Mouse (Mus musculus) macrophage (primary cell): ENCODE data around the gene Actr6. TPM values are rescaled to one million over a fixed set of nuclear protein-coding genes. Genes with fewer than 3 reads are reported as not detected.
A peak's percentile ranks its signal among the peaks of the same experiment; 100 is the strongest.
"Not testable (repeated sequence)": the region's sequence is repeated elsewhere in the genome, so short reads cannot be mapped to it uniquely, and the experiment has no call there.

ENCODE experiments used
- H3K27ac ChIP-seq: fragments of 350-480 bp; formaldehyde crosslinking; 2 replicates; pipeline ENCODE4 v1.9.0; 2021
- H3K36me3 ChIP-seq: fragments of 350-480 bp; formaldehyde crosslinking; 2 replicates; pipeline ENCODE4 v1.9.0; 2021; ENCODE audit errors: inconsistent target
- H3K4me3 ChIP-seq: fragments of 350-480 bp; formaldehyde crosslinking; 2 replicates; pipeline ENCODE4 v1.9.0; 2021; ENCODE audit errors: inconsistent target
- H3K79me2 ChIP-seq: fragments of 350-480 bp; formaldehyde crosslinking; 2 replicates; pipeline ENCODE4 v1.9.0; 2021; ENCODE audit errors: inconsistent target
- WGBS: methylation state at CpG from one replicate; pipeline ENCODE4 v1.1.7; 2026; ENCODE audit warnings: inconsistent platforms; ENCODE audit not compliant: missing documents; 5-methylcytosine and 5-hydroxymethylcytosine counted together
- polyA plus RNA-seq: library from polyadenylated mRNA; stranded (reverse); fragments of 250-400 nt; gene quantifications from 3 replicates; pipeline ENCODE4 v1.2.4, GENCODE M21; 2018; ENCODE audit warnings: inconsistent platforms

Gene Actr6
- polyA plus RNA-seq, 1 experiment from 2014 or later = 14.2 TPM

DNA sequence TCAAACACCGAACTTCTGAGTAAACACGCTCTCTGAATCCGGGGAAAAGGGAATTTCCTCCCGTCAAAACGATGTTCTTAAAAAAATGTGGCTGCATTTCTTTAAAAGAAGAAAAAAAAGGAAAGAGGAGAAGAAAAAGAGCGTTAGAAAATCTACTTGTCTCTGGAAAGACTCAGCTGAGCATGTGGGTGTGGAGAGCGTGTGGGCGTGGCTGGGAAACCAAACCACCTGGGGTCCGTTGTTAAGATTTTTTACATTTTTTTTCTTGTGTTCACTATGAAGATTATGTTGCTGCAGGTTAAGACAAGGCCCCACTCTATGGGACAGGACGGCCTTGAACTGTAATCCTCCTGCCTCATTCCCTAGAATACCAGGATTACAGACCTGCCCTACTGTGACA, 17.2 kb downstream of the Actr6 start:
- 92% methylated on average over 10 of the region's 10 CpGs for WGBS
- Histone ChIP-seq H3K4me3 (no peak overlapping the region), H3K36me3 (peaks cover 40% of the 10 kb centered on the region; the same call in 1 of the 2 replicates), H3K79me2 (no peaks in the 10 kb centered on the region), H3K27ac (no peak overlapping the region)

DNA sequence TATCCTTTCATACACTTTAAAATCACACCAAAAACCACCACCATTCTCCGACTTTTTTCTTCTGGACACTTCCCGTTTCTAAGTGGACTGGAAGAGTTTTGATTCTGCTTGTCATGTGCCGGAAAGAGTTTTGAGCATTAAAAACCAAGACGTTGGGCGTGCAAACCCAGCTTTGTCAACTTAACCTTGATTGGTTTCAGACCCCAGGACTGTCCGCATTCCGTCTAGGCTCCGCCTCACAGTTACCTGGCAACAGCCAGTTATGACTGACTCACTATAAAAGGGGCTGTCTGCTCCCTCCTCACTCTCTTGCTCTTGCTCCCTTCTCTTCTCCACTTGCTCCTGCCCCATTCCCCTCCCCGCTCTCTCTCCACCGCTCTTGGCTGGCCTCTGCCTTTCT, 23.4 kb downstream of the Actr6 start:
- Histone ChIP-seq H3K36me3 (peaks cover 16% of the 10 kb centered on the region; the same call in 1 of the 2 replicates), H3K27ac (peak overlapping the region; percentile 28), H3K79me2 (no peaks in the 10 kb centered on the region), H3K4me3 (no peak overlapping the region)
- 33% methylated on average over 10 of the region's 10 CpGs for WGBS

DNA sequence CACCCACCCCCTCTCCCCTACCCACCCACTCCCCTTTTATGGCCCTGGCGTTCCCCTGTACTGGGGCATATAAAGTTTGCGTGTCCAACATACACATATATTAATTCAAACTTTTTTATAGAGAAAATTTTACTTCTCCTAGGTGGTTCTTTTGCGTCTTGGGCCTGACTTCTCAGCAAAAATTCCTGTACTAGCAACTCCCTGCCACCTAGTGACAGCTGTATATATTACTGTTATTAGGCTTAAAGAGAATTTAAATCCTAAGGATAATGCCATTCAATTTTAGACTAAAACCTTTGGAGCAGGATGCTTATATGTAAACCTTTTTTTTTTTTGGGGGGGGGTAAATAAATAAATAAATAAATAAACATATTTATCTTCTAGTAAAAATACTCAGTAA, 24.7 kb downstream of the Actr6 start:
- Histone ChIP-seq H3K27ac (no peak overlapping the region), H3K4me3 (no peak overlapping the region), H3K79me2 (no peaks in the 10 kb centered on the region), H3K36me3 (0 out of 2 replicates have a peak, but pooled peaks cover 2% of the 10 kb centered on the region)
- WGBS = 93% methylated on average over 3 of the region's 3 CpGs

DNA sequence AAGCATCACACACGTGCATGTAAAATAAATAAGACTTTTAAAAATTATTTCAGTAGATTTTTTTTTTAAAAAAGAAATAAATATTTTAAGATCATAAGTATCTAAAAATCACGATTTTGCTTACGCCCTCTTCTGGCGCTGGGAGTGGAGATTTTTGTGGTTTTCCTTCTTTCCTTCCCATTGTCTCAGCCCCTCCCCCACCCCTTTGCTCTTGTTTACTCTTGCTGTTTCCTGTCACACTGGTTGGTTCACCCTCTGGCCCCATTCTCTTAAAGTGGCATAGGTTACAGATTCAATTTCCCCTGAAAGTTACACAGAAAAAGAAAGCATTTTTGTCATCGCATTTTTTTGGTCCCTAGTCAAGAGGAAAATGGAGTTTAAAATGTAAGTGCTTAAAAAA, 29.1 kb downstream of the Actr6 start:
- no peak overlapping the region for H3K4me3 ChIP-seq
- 16% methylated on average over 5 of the region's 5 CpGs for WGBS
- H3K36me3 ChIP-seq = no peaks in the 10 kb centered on the region
- peak overlapping the region; percentile 71 for H3K27ac ChIP-seq
- no peaks in the 10 kb centered on the region for H3K79me2 ChIP-seq

DNA sequence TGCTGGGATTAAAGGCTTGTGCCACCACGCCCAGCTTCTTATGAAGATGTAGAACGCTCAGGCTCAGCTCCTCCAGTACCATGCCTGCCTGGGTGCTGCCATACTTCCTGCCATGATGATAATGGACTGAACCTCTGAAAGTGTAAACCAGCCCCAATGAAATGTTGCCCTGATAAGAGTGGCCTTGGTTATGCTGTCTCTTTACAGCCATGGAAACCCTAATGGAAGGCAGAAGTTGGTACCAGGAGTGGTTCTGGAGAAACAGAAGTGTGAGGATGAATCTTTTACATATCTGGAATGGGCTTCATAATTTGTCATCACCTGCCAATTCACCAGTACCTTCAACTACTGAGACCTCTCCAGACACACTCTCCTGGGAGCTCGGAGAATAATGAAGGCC, 34.1 kb downstream of the Actr6 start:
- 100% methylated on average over 3 of the region's 3 CpGs for WGBS
- H3K27ac ChIP-seq = no peak overlapping the region
- no peak overlapping the region for H3K4me3 ChIP-seq
- no peaks in the 10 kb centered on the region for H3K36me3 ChIP-seq
- no peaks in the 10 kb centered on the region for H3K79me2 ChIP-seq

DNA sequence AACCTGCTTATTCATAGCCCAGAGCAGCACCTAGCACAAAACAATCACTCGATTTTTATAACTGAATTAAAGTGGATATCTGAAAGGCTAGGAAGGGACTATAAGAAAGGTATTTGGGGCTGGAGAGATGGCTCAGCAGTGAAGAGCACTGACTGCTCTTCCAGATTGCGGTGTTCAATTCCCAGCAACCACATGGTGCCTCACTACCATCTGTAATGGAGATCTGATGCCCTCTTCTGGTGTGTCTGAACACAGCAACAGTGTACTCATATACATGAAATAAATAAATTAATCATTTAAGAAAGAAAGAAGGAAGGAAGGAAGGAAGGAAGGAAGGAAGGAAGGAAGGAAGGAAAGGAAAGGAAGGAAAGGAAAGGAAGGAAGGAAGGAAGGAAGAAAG, 35.8 kb downstream of the Actr6 start:
- not testable (repeated sequence) for H3K27ac ChIP-seq, H3K79me2 ChIP-seq, H3K36me3 ChIP-seq, H3K4me3 ChIP-seq
- 96% methylated on average over 2 of the region's 2 CpGs for WGBS

DNA sequence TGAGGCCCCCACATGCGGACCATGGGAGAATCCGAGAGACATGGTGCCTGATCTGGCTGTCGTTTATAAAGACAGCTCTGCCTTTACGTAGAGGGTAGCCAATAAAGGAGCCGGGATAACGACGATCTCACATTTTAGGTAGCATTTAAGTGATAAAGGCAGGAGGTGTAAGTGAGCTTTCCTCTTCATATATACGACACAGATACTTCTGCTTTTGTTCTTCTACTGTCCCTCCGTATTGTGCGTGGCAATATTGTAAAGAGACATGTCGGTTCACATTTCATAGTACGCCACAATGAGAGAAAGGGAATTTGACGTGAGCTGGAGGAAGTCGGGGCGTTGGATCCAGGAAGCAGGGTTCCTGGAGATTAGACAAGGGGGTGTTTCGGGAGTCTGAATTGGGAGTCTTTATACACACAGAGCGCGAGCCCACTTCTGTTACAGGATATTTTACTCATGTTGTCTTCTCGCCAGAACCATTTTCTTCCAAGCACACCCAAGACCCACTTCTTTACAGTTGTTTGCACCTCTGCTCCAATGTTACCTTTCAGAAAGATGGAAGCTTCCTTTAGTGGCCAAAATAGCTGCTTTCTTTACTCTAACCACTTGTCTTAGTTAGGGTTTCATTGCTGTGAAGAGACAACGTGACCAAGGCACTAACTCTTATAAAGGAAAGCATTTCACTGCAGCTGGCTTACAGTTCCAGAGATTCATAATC, 36.7 kb downstream of the Actr6 start:
- Histone ChIP-seq H3K27ac (no peak overlapping the region), H3K79me2 (no peaks in the 10 kb centered on the region), H3K4me3 (no peak overlapping the region), H3K36me3 (no peaks in the 10 kb centered on the region)
- 36% methylated on average over 20 of the region's 20 CpGs for WGBS

DNA sequence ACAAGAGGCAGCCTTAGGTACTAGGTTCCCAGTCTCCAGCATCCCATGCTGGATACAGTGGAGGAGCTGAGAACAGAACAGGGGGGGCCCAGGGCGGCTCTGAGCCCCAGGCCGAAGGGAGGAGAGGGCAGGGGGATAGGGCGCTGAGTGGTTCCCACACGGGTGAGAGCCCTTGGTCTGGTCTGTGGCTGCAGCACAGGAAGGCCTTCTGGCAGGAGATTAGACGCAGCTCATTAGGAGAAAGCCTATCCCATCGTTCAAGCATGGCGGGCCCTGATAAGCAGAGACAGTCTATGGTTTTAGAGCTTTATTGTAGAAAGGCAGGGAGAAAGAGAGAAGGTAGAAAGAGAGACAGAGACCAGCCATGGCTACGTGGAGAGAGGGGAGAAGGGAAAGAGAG, 42.1 kb downstream of the Actr6 start:
- 87% methylated on average over 8 of the region's 8 CpGs for WGBS
- H3K79me2 ChIP-seq = peaks cover 7% of the 10 kb centered on the region
- H3K4me3 ChIP-seq = no peak overlapping the region

DNA sequence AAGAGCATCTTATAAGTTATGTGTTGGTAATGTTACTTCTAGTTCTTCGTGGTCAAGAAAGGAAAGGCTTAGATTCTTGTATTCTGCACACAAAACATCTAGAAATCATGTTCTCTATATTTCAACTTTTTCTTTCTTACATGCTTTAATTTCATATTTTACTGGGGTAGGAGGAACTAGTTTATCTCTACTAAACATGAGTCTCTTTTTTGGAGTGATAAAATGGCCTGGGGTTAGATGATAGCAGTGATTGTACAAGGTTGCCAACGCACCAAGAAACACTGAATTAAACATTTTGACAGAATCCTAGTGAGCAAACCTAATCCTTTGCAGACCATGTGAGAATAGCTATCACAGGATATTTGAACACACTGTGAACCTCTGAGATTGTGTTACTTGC, 44.6 kb downstream of the Actr6 start:
- 34% methylated on average over 2 of the region's 2 CpGs for WGBS
- no peak overlapping the region for H3K27ac ChIP-seq

More for the DNA sequence above, 42.1 kb downstream of the Actr6 start:
- no peak overlapping the region for H3K27ac ChIP-seq
- H3K36me3 ChIP-seq = no peaks in the 10 kb centered on the region

DNA sequence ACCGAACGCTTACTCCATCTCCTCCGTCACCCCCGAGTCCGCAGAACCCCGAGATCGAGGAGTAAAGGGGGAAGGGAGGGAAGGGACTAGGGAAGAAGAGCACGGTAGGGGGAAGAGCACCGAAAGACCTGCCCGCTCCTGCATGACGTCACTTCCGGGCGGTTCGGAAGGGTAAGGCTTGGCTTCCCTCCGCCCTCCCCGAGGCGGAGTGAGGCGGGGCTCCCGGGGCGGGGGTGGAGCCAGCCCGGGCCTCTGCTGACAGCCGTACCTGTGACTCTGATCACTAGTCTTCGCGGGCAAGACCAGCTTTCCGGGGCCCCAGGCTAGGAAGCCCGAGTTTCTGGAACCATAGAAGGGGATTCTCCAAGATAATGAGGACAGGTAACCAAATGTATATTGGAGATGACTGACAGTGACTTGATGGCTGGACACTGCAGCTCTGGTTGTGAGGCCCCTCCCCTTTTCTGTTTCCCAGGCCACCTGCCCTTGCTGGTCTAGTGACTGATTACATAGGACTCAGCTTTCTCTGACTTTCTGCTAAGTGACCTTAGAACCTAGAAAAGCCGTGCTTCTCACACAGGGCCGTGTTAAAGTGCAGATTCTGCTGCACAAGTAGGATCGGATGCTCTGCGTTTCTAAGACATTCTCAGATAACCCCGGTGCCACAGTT, 45.8 kb downstream of the Actr6 start, which contains the start of gene Scyl2:
Scyl2 (minus strand) TSS at position 147 of the 670 bp plus-strand sequence.
- H3K36me3 ChIP-seq = no peaks in the 10 kb centered on the region
- WGBS = 9% methylated on average over 31 of the region's 31 CpGs
- no peak within 1 kb of the TSS for H3K27ac ChIP-seq
- H3K4me3 ChIP-seq = peak within 1 kb of the TSS; percentile 60
- peaks cover 44% of the 10 kb centered on the region for H3K79me2 ChIP-seq

More for the DNA sequence above, 44.6 kb downstream of the Actr6 start:
- Histone ChIP-seq H3K79me2 (peaks cover 33% of the 10 kb centered on the region), H3K4me3 (no peak overlapping the region), H3K36me3 (no peaks in the 10 kb centered on the region)

DNA sequence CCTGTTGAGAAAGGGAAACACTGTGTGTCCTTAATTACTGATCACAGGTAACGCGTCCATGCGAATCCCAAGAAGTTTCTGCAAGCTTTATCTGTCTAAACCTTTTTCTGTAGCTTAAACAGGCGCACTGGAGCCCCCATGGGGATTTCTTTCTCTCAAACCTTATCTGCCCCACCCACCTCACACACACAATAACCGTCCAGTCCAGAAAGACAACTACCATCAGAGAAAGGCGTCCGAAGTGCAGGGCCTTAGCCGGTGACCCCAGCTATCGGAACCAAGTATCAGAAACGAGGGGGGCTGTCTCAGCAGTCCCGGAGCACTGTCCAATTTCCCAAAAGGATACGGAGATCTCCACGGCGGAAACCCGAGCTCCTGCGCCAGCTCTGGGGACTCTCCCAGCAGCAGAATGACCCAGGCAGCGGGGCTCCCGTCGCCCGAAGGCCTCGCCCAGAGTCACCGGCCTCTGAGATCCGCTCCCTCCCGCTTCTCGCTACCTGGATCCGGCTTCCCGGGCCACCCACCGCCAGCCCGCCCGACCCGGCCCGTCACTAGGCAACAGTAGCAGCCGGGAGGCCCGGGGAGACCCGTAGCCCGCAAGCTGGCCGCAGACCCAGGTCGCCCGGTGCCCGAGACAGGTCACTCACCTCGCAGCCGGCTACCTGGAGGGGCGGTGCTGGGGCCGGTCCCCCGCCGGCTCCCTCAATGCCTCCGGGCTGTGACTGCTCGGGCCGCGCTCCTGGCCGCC, 46.5 kb downstream of the Actr6 start:
- no peak overlapping the region for H3K27ac ChIP-seq
- H3K36me3 ChIP-seq = no peaks in the 10 kb centered on the region
- peak overlapping the region; percentile 60 for H3K4me3 ChIP-seq
- 5% methylated on average over 34 of the region's 51 CpGs for WGBS
- H3K79me2 ChIP-seq = peaks cover 51% of the 10 kb centered on the region

DNA sequence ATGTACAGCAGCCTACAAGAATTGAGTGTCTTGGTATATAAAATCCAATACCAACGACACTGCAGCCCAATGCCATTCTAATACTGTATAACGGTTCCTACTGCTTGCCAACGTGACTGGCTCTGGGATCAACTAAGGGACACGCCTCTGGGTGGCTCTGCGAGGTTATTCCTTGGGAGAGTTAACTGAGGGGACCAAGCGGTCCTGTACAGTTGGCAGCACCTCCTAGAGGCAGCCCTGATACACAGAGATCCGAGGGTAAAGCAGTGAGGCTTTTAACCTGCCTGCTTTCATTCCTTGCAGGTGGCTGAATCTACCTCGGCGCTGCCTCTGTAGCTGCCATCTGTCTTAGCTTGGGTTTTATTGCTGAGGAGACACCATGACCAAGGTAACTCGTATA, 49.1 kb downstream of the Actr6 start:
- peaks cover 77% of the 10 kb centered on the region for H3K79me2 ChIP-seq
- H3K36me3 ChIP-seq = no peaks in the 10 kb centered on the region
- H3K27ac ChIP-seq = no peak overlapping the region
- WGBS = 90% methylated on average over 10 of the region's 10 CpGs
- H3K4me3 ChIP-seq = no peak overlapping the region

DNA sequence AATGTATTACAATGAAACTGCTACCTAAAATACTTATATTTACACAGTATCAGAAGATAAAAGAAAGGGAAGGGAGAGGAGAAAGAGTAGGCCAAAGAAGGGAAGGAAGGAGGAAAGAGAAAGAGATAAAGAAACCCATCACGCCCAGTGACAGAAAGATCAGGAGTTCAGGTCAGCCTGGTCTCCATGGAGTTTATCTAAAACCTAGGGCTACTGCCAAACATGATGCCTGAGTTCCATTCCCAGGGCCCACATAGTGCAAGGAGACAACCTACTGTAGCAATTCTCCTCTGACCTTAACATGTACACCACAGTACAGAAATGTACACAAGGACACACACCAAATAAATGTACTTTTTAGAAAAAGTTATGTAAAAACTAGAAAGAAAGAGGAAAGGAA, 49.9 kb downstream of the Actr6 start:
- no peak overlapping the region for H3K4me3 ChIP-seq
- peaks cover 85% of the 10 kb centered on the region for H3K79me2 ChIP-seq
- no peaks in the 10 kb centered on the region for H3K36me3 ChIP-seq
- H3K27ac ChIP-seq = no peak overlapping the region
- 100% methylated on average over 1 of the region's 1 CpGs for WGBS

DNA sequence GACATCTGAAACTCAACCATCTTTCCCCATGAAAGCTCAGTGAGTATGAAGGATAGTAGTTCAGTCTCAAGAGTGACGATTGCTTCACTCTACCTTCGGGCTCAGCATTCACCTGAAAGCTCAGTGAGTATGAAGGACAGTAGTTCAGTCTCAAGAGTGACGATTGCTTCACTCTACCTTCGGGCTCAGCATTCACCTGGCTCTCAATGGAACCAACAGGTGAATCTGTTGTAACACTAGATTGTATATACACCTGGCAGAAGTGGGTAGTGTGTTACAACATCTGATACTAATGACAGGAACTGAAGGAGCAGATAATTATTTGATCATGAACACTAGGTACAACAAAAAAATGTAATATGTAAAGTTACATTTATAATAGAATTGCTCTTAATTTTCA, 50.4 kb downstream of the Actr6 start:
- no peak overlapping the region for H3K27ac ChIP-seq
- WGBS = 95% methylated on average over 4 of the region's 4 CpGs
- H3K36me3 ChIP-seq = no peaks in the 10 kb centered on the region
- peaks cover 90% of the 10 kb centered on the region for H3K79me2 ChIP-seq
- H3K4me3 ChIP-seq = no peak overlapping the region

DNA sequence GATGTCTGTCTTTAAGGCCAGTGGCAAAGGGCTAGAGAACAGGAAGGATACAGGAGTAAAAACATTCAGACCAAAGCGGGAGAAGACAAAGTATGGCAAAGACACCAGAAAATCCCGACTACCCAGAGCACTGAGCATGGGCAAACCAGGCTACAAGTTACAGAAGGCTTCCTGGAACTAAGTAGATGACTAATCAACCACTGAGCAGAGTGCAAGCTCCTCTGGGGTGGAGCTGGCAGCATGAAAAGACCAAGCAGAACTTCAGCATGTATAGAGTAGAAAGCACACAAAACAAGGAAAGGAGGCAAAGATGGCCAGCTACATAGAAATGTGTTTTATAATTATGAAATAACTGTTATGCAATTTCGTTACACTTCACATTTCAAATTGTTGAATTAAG, 51.6 kb downstream of the Actr6 start:
- peaks cover 99% of the 10 kb centered on the region for H3K79me2 ChIP-seq
- H3K4me3 ChIP-seq = no peak overlapping the region
- WGBS = 34% methylated on average over 3 of the region's 3 CpGs
- H3K27ac ChIP-seq = no peak overlapping the region
- no peaks in the 10 kb centered on the region for H3K36me3 ChIP-seq
